Mouse (Mus musculus): ENCODE results near the gene Pakap.

- TF ChIP-seq GATA1 (IDR thresholded peaks at IDR 0.05; ENCODE audit: borderline replicate concordance, low read length) (no peak), FLI1 (IDR thresholded peaks at IDR 0.05; ENCODE audit: low read length) (no peak)
Observed at GRCm38 (mm10) chr4:57904211-57904610, 336.2 kb downstream of the Pakap start.

Measured in megakaryocyte, embryonic 14.5 days (primary cell).